Mouse (Mus musculus): Measurements from ENCODE around the gene Nom1.

Gene Nom1

GRCm38 (mm10) chr5:29470271-29470670 is 35.8 kb downstream of the Nom1 start:
- no peak for DNase-seq (ENCODE audit: extremely low read depth, insufficient read length, low spot score)

GRCm38 (mm10) chr5:29470851-29471394 is 36.5 kb downstream of the Nom1 start:
- no peak for DNase-seq (ENCODE audit: extremely low read depth, insufficient read length, low spot score)

GRCm38 (mm10) chr5:29471396-29471795 is 36.9 kb downstream of the Nom1 start:
- no peak for DNase-seq (ENCODE audit: extremely low read depth, insufficient read length, low spot score)

GRCm38 (mm10) chr5:29471855-29472665 is 37.6 kb downstream of the Nom1 start:
- DNase-seq (ENCODE audit: extremely low read depth, insufficient read length, low spot score) = no peak

GRCm38 (mm10) chr5:29473551-29474245 is 39.2 kb downstream of the Nom1 start:
- no peak for DNase-seq (ENCODE audit: extremely low read depth, insufficient read length, low spot score)

GRCm38 (mm10) chr5:29474246-29474960 is 39.9 kb downstream of the Nom1 start:
- DNase-seq (ENCODE audit: extremely low read depth, insufficient read length, low spot score) = no peak

GRCm38 (mm10) chr5:29475041-29475440 is 40.6 kb downstream of the Nom1 start:
- DNase-seq (ENCODE audit: extremely low read depth, insufficient read length, low spot score) = no peak

GRCm38 (mm10) chr5:29475556-29475955 is 41.1 kb downstream of the Nom1 start:
- DNase-seq (ENCODE audit: extremely low read depth, insufficient read length, low spot score) = no peak

GRCm38 (mm10) chr5:29476021-29476420 is 41.6 kb downstream of the Nom1 start:
- DNase-seq (ENCODE audit: extremely low read depth, insufficient read length, low spot score) = no peak

GRCm38 (mm10) chr5:29477474-29478207 is 43.2 kb downstream of the Nom1 start:
- DNase-seq (ENCODE audit: extremely low read depth, insufficient read length, low spot score) = no peak

- no peak for DNase-seq (ENCODE audit: extremely low read depth, insufficient read length, low spot score)
These were observed 44.0 kb downstream of the Nom1 start, which contains the start of gene Mnx1 for GRCm38 (mm10) chr5:29478208-29479197. Mnx1 (minus strand) TSS chr5:29478470.

- no peak for DNase-seq (ENCODE audit: extremely low read depth, insufficient read length, low spot score)
These were observed 44.7 kb downstream of the Nom1 start for GRCm38 (mm10) chr5:29479198-29479593.

- no peak for DNase-seq (ENCODE audit: extremely low read depth, insufficient read length, low spot score)
These were observed 49.3 kb downstream of the Nom1 start for GRCm38 (mm10) chr5:29483801-29484200.

GRCm38 (mm10) chr5:29484965-29485940 is 50.8 kb downstream of the Nom1 start:
- DNase-seq (ENCODE audit: extremely low read depth, insufficient read length, low spot score) = no peak

- DNase-seq (ENCODE audit: extremely low read depth, insufficient read length, low spot score) = no peak
These were observed 51.5 kb downstream of the Nom1 start for GRCm38 (mm10) chr5:29485941-29486320.

- no peak for DNase-seq (ENCODE audit: extremely low read depth, insufficient read length, low spot score)
These were observed 52.9 kb downstream of the Nom1 start for GRCm38 (mm10) chr5:29487321-29487720.

- no peak for DNase-seq (ENCODE audit: extremely low read depth, insufficient read length, low spot score)
These were observed 72.5 kb downstream of the Nom1 start for GRCm38 (mm10) chr5:29507013-29507412.
